Mouse (Mus musculus) neural tube, embryonic 10.5 days (tissue): ENCODE data around the gene Sumf1.

Source experiments
- DNase-seq: peaks from one replicate; pipeline ENCODE4 v3.0.0-alpha.2; 2017; ENCODE audit warnings: low spot score; ENCODE audit errors: extremely low spot score

Sumf1 gene

GRCm38 (mm10) chr6:108206914-108207566, 21.7 kb upstream of the Sumf1 start:
- no peak for DNase-seq

GRCm38 (mm10) chr6:108206145-108206544, 20.8 kb upstream of the Sumf1 start:
- DNase-seq = no peak

GRCm38 (mm10) chr6:108204322-108204721, 18.9 kb upstream of the Sumf1 start:
- no peak for DNase-seq

- no peak for DNase-seq
Observed at GRCm38 (mm10) chr6:108198286-108198685, 12.9 kb upstream of the Sumf1 start.

- DNase-seq = no peak
Observed at GRCm38 (mm10) chr6:108197117-108197516, 11.7 kb upstream of the Sumf1 start.

GRCm38 (mm10) chr6:108196665-108197064, 11.3 kb upstream of the Sumf1 start:
- no peak for DNase-seq

- no peak for DNase-seq
Observed at GRCm38 (mm10) chr6:108192632-108193031, 7.2 kb upstream of the Sumf1 start.

- DNase-seq = no peak
Observed at GRCm38 (mm10) chr6:108190690-108191089, 5.3 kb upstream of the Sumf1 start.

- no peak for DNase-seq
Observed at GRCm38 (mm10) chr6:108185685-108186009, 265 bp upstream of the Sumf1 start.

GRCm38 (mm10) chr6:108179087-108179486, 6.3 kb downstream of the Sumf1 start:
- no peak for DNase-seq

GRCm38 (mm10) chr6:108174181-108174580, 11.2 kb downstream of the Sumf1 start:
- no peak for DNase-seq

GRCm38 (mm10) chr6:108172219-108172618, 13.2 kb downstream of the Sumf1 start:
- no peak for DNase-seq

- DNase-seq = no peak
Observed at GRCm38 (mm10) chr6:108169466-108169865, 15.9 kb downstream of the Sumf1 start.

GRCm38 (mm10) chr6:108168723-108169122, 16.7 kb downstream of the Sumf1 start:
- DNase-seq = no peak

- no peak for DNase-seq
Observed at GRCm38 (mm10) chr6:108167946-108168680, 17.3 kb downstream of the Sumf1 start.

- DNase-seq = no peak
Observed at GRCm38 (mm10) chr6:108165598-108165997, 19.8 kb downstream of the Sumf1 start.

- DNase-seq = no peak
Observed at GRCm38 (mm10) chr6:108164935-108165334, 20.4 kb downstream of the Sumf1 start.

GRCm38 (mm10) chr6:108160608-108161007, 24.8 kb downstream of the Sumf1 start:
- peak; percentile 23 for DNase-seq

- DNase-seq = no peak
Observed at GRCm38 (mm10) chr6:108156881-108157280, 28.5 kb downstream of the Sumf1 start.

- DNase-seq = no peak
Observed at GRCm38 (mm10) chr6:108154243-108154642, 31.1 kb downstream of the Sumf1 start.

- no peak for DNase-seq
Observed at GRCm38 (mm10) chr6:108152661-108153269, 32.6 kb downstream of the Sumf1 start.

GRCm38 (mm10) chr6:108152081-108152480, 33.3 kb downstream of the Sumf1 start:
- no peak for DNase-seq

- no peak for DNase-seq
Observed at GRCm38 (mm10) chr6:108149235-108149634, 36.1 kb downstream of the Sumf1 start.
